Mouse (Mus musculus) frontal cortex, postnatal 14 days (tissue): ENCODE results near the gene Cbx4.
A peak's percentile ranks its signal among the peaks of the same experiment; 100 is the strongest.
"Not testable (repeated sequence)": the region's sequence is repeated elsewhere in the genome, so short reads cannot be mapped to it uniquely, and the experiment has no call there.

Experiments
- DNase-seq, 2 experiments: peaks; one replicate each; pipeline ENCODE4 v3.0.0; 2022; ENCODE audit warnings: low spot score in 2 of 2

Cbx4 gene

DNA sequence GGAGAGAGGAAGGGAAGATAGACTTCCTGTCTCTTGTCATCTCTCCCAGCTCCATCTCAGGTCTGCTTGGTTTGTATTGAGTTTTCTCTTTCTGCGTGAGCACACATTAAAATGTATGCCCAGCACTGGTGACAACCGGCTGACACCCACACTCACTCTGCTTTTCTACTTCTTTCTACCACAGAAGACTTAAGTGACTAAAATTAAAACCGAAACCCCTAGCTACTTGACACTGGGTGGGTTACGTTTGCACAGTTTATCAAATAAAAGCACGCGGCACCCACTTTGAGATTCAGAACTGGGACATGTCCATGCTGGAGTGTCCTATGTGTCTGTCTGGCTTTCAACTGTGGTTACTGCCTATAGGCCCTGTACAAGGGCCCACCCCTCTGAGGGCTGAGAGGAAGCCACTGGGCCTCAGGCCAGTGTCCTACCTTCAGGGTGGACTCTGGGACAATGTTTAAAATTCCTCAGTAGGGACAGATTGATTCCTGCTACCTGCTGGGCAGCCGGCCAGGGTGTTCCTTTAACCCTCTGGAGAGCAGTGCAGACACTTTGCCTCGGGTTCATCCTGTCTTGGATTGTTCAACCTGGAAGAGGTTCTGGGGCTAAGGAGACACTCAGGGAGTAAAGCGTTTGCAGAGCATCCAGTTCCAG lies 23.5 kb upstream of the Cbx4 start:
- DNase-seq = no peak

DNA sequence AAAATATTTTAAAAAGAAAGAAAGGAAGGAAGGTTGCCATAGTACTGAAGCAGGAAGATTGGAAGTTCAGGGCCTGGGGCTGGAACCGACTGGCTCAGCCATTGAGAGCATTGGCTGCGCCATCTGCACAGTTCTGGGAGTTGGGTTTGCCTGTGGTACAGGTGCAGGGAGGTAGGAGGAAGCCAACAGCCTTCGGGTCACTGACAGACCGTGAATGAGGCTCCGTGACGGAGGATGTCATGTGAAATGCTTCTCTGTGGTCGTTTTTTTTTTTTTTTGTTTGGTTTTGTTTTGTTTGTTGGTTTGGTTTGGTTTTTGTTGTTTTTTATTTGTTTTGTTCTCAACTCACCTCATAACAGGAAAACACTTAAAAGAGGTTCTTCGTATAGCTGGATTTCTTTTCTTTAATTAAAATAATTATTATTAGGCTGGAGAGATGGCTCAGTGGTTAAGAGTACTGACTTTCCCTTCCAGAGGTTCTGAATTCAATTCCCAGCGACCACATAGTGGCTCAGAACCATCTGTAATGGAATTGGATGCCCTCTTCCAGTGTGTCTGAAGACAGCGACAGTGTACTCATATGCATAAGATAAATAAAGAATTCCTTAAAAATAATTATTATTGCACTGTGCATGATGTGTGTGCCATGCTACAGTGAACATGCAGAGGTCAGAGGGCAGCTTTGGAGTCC lies 22.7 kb upstream of the Cbx4 start:
- no peak for DNase-seq

DNA sequence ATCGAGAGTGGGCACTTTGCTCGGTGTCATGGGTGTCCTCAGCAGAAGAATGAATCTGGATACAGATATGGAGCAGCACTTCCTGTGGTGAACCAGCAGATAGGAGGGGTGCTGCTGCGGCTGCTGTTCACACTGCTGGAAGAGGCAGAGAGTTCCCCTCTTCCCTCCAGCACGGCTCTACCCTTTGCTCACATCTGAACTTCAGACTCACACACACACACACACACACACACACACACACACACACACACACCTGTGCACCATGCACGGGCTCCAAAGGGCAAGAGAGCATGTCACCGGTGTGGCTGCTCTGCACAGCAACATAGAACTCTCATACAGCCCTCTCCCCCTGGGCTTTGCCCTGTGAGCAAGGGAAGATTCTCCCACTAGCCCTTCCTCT lies 20.3 kb upstream of the Cbx4 start:
- no peak for DNase-seq

DNA sequence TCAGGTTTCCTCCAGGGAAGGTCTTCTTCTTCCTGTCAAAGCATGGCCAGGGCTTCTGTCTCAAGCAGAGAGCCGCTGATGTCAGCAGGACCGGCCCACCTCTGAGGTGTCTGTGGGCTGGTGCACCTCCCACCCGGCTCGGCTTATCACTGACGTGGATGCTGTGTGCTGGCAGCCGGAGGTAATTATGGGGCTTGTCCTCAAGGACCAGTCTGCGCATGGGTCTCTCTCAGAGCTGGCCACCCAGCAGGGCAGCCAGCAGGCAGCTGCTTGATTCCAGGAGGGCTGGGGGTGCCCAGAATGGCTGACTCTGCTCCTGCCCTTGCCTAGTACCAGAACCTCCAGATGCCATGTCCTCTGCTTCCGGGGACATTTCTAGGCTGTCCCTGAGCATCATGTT lies 19.7 kb upstream of the Cbx4 start:
- no peak for DNase-seq

DNA sequence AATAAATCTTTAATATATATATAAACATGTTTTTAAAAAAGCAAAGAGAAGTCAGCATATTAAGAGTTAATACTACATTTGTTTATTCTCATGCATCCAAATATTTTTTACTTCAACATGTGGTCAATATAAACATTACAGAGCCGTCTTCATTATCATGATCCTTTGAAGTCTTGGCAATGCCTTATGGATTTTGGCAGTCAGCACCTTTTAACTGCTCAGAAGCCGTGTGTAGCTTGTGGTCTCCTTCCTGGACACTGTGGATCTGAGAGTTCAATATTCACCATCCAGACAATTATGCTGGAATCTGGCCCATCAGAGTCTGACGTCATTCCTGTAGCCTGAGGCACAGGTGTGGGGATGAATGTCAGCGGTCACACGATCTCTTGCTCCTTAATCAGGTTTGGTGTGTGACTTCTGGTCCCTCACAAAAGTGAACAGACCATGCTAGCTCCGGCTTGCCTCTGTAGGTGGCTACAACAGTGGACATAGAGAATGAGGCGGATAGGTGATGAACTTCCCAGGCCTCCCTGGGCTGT lies 19.1 kb upstream of the Cbx4 start:
- no peak for DNase-seq

DNA sequence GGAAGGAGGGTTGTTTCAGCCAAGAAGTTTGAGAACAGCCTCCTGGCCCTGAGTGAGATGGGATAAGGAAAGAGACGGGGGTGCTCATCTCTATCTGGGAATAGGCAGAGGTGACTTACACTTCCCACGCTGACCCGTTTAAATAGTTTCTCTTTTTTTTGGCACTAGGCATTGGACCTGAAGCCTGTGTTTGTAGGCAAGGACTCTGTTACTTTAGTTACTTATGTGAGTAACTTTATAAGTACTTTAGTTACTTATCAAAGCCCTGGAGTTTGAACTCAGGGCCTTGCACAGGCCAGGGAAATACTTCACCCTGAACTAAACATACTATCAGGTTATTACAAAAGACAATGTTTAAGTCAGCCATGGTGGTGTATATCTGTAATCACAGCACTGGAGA lies 18.0 kb upstream of the Cbx4 start:
- DNase-seq = no peak

DNA sequence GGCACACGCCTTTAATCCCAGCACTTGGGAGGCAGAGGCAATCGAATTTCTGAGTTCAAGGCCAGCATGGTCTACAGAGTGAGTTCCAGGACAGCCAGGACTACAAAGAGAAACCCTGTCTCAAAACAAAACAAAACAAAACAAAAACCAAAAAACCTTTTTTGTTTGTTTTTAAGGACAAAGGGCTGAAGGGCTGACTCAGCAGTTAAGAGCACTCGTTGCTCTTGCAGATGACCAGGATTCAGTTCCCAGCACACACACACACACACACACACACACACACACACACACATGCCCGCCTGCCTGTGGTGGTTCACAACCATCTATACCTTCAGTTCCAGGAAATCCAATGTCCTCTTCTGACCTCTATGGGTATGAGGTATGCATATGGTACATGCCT lies 14.3 kb upstream of the Cbx4 start:
- DNase-seq = not testable (repeated sequence)

DNA sequence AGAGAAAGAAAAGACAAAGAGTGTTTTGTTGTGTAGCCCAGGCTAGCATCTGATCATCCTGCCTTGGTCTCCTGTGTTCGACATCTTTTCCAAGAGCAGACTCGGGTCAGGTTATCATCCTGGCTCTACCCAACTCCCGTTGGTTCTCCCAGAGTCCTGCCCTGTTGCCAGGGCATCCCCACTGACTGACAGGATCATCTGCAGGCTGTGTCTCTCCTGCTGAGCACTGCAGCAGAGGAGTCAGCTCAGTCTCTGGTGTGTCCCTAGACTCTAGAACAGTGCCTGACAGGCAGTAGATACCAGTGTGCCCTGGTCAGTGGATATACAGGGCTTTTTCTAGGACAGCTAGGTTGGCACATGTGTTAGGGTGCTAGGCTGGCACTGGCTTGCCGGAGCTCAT lies 12.2 kb upstream of the Cbx4 start:
- no peak for DNase-seq

DNA sequence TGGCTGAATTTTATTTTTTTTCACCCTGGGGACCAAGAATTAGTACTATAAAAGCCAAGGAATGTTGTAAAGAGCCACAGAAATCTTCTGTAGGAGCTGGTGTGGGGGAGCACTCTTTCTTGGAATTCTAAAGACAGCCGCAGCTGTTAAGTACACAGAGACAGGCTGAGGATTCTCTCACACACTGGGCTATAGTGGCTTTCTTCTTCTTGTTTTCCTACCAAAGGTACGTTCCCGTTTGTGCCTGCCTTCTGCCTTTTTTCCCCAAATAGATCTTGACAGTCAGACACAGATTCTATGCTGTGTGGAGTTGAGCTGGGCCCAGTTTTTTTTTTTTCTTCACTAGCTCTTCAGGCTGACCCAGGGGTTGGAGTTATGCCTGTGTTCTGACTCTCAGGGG lies 9.4 kb upstream of the Cbx4 start:
- no peak for DNase-seq

DNA sequence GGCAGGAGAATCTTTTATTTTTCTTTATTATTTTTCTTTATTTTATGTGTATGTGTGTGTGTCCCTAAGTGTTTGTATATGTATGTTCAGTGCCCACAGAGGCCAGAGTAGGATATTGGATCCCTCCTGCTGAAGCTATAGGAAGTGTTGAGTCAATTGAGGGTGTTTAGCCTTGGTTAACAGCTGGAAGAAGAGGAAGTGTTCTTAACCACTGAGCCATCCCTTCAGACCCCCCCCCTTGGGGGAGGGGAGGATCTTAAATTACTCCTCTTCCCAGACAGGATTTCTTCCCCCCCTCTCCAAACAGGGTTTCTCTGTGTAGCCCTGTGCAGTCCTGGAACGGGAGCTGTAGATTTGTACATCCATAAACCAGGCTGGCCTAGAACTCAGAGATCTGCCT lies 7.3 kb upstream of the Cbx4 start:
- no peak for DNase-seq

DNA sequence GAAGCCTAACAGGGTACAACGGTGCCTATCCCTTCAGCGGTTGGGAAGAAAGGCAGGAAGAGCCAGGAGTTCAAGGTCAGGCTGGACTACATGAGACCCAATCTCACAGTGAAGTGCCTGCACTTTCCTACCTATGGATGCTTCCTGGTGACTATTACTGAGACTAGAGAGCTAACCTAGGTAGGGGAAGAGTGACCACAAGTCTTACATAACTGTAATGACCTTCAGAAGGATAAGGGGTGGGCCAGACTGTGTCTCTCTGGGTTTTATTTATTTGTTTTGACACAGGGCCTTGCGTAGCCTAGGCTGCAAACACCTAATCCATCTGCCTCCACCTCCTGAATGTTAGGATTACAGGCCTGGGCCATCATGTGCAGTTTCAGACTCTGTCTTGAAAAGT lies 6.3 kb upstream of the Cbx4 start:
- no peak for DNase-seq

DNA sequence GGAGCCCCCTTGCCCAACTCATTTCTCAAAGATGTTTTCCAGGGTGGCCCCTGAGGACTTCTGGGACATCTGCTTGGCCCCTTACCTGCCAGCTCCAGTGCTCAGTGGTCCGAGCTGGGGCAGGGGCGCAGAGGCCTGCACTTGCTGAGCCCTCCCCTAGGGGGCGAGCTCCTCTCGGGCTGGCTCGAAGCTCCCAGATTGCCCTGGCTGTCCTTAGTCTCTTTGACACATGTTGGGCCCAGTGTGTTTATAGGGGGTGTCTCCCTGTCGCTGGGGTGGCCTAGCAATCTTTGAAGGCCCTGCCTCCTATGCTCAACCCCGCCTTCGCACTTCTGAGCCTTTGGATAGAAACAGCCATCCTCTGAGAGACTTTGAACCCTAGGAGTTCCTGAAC lies 5.6 kb upstream of the Cbx4 start:
- DNase-seq = no peak

DNA sequence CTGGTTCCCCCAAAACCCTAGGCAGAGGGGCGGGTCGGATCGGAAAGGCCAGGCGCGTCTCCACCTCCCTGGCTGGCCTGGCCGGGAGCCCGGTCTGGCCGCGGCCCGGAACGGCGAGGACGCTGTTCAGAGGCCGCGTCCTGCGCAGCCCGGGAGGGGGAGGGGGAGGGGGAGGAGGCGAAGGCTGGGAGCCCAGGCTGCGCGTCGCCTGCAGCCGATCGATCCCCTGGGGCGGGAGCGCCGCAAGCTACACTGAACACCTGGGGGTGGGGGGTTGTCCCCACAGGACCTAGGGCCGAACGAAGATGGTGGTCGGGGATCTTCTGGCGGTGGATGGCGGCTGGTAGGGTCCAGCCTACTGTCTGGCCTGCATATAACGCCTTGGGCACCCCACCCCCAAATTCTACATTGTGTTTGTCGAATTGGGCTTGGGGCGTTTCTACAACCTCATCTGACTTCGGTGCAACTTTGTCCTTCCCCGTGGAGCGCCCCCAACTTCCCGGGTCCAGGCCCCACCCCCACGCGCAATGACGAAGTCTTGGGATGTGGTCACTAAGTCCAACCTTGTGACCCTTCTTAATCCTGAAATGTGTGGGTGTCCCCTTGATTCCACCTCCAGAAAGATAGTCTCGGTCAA lies 5.1 kb upstream of the Cbx4 start:
- DNase-seq = no peak

DNA sequence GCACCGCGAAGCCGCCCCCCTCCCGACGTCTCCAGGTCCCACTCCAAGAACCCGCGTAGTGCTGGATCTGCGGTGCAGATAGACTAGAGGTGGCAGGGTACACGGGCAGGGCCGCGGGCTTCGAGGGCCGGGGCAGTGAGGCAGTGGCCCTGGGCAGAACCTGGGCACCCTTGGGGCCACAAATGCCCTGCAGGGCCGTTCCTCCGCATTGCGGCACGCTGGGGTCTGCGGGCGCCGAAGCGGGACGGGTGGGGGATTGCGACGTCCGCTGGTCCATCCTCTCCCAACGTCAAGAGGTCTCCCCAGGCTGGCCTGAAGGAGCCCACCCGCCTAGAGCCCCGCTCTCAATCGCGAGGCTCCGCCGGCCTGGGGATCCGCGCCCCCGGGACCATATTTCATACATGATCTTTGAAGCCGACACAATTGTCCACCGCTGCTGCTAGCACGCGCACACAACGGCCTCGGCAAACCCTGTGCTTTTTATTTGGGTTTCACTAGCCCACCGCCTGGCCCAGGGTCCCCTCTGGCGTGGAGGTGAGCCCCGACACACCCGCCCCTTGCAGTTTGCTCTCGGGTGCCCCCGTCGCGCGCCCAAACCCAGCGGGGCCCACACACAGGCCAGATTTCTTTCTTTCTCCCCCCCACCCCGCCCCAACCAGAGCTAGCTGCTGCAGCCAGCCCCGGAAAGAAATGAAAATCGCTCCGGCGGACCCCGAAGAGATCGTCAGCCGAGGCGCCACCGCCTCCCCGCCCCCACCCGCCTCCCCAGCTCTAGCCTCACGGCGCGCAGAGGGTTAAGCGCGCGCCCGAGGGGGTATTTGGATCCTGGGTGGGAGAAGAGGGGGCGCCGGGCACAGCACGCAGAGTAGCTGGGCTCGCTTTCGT lies 4.3 kb upstream of the Cbx4 start:
- no peak for DNase-seq

DNA sequence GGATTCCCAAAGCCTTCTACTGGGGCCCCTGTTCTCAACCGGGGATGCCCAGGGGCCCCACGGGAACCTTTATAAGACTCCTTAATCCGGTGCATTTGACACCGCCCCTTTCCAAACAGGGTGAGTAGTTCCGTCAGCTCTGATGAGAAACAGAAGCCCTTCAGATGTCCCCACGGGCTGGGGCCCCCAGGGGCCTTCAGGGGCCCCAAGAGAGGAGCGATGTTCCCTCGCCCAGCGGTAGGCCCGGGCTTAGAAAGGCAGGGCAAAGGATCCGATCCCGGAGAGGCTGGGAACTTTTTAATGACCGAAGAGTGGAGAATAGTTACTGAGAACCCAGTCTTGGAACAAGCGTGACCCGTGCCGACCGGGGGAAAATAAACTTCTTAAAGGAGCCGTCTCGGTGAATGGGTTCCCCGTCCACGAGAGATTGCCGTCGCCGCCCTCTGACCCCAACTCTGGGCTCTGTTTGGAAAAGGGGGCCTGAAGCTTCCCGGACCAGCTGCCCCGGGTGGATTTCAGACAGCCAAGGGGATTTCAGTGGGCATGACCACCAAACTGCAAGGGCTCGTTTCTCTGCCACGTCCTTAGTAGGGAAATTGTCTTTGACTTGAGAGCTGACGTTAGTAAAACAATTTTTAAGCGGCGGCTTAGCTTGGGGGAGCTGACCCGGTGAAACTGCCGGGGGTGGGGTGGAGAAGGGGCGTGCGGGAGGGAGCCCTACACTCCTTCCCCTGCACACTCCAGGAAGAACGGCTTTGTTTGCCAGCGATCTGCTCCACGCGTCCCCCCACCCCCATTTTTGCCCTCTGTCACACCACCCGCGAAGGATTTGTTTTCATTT lies 3.4 kb upstream of the Cbx4 start:
- no peak for DNase-seq

DNA sequence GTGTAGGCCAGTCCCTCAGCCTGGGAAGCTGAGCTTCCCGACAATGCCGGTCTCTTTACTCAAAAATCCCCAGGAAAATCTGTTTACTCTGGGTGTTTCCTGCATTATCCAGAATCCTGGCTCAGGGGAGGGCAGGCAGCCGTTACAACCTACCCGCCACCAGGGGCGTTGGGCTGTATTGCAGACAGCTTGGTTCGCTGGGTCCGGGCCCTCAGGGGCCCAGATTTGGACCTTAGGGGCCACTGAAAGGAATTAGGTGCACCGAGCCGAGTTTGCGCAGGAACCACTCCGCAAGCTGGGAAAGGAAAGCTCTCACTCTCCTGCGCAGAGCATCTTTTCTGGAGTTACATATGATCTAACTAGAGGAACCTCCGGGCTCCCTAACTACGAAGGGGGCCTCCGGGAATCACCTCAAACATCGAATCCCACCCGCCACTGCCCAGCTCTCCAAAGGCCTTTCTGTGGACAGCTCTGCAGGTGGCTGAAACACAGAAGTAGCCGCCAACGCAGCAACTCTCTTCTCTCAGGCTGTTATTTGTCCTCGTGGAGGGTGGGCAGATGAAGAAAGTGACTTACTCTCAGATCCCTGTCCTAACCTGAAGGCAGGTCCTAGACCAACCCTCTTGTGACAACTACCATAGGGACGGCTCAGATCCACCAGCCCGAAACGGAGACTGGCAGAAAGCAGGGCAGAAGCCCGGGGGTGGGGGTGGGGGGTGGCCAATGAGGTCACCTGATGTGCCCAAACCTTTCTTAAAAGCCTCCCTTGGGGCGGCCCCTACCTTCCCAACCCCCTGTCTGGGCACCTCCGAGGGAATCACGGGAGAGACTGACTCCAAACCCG lies 2.6 kb upstream of the Cbx4 start:
- peak in 1 of 2 experiments; percentile 24 for DNase-seq

DNA sequence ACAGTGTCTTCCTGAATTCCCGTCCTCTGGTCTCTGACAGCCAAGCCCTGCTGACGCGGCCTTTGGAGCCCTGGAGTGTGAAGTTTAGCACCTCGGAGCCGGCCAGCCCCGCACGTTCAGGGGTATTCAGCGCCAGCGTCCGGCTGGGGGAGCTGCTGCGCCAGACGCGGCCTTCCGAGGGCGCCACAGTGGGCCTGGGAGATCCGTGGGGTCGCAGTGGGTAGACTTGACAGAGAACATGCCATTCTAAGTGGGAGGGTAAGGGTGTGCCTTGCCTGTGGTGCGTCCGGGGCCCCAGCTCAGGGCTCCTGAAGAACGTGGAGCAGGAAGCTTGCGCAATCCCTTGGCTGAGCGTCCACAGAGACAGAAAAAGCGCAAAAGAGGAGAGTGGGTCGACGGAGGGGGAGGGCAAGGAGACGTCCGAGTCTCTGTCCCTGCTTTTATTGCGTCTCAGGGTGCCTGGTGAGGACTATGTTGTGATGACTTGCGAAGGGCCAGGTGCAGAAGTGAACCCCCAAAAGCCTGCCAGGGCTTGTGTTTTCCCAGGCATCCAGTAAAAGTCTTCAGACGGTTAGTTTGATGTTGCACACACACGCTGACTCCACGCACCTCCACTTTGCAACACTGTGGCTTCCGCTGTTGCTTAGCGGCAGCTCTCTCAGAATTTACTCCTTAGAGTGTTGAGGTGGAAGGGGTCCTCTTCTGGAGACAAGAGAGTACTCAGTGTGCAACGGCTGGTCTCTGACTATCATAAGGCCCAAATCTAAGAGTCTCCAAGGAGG lies 1.5 kb upstream of the Cbx4 start:
- DNase-seq = no peak

DNA sequence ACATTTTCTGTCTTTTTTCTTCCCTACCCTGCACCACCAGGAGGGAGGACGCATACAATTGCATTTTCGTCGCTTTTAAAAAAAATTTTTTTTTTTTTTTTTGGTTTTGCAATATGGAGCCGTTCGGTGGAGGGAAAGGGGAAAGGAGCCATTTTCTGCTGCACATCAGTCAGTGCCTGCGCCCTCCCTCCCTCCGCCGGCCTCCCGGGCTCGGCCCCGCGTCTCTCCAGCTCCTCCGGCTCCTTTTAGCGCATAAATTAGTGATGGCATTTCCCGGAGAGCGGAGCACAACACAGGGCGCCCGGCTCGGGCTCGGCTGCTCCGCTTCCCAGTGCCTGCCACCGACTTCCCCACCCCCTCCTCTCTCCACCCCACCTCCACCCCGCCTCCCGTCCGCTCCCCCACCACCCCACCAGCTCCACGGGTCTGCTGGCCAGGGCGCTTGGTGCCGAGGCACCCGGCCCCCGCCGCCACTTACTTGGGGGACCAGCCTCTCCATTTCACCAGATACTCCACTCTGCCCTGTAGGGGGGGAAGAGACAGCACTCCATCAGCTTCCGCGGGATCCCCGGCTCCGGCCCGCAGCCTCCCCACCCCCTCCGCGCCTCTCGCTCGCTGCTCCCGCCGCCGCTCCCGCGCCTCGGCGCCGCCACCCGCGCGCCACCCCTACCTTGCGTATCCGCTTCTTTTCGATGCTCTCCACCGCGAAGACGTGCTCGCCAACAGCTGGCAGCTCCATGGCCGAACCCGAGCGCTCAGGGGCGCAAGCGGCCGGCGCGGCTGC lies 550 bp downstream of the Cbx4 start:
- DNase-seq = peak; percentile 61 to 64
